ENCODE assay signal across 9 mouse cellular contexts in genomic region chr6:83599060-83599550, GRCm38 (mm10). TPM values are rescaled to one million over a fixed set of nuclear protein-coding genes. Genes with fewer than 3 reads are reported as not detected.
A peak's percentile ranks its signal among the peaks of the same experiment; 100 is the strongest.
DNase-seq lines count a peak whose midpoint lies in the region; ATAC-seq lines count a peak whose summit lies in the region.
"Had no signal": no experiment of that assay in that cellular context is flagged by ENCODE, and none has a peak within 500 bp of the region (broad histone marks: within the 10 kb centered on the region; RNA-seq: fewer than 3 reads in every experiment).

No protein-coding gene starts in this region.

- no peak for DNase-seq in kidney, postnatal 36 days
- DNase-seq in embryonic facial prominence, embryonic 14.5 days (ENCODE audit: low spot score), result no peak
- DNase-seq in neural tube, embryonic 10.5 days (ENCODE audit: extremely low spot score, low spot score), result peak; percentile 30
- no peak for DNase-seq in right cerebral cortex, postnatal 4 days
- DNase-seq in urinary bladder, postnatal 25 days (ENCODE audit: low spot score), result no peak
- no peak for DNase-seq in layer of hippocampus, adult 11-12 months (ENCODE audit: low spot score)

- peaks cover 7% of the 10 kb centered on the region for H3K27me3 ChIP-seq in kidney, embryonic 16.5 days (ENCODE audit: insufficient read depth, low read length)
- H3K27me3 ChIP-seq in embryonic facial prominence, embryonic 14.5 days (replicated peaks; ENCODE audit: control insufficient read depth, insufficient read depth, low read length), result no peaks in the 10 kb centered on the region
- H3K27me3 ChIP-seq in intestine, embryonic 15.5 days (replicated peaks), result no peaks in the 10 kb centered on the region

- H3K27ac ChIP-seq in kidney, embryonic 16.5 days (ENCODE audit: low read length), result no peak overlapping the region
- H3K27ac ChIP-seq in embryonic facial prominence, embryonic 14.5 days (replicated peaks; ENCODE audit: low read depth, low read length), result no peak overlapping the region
- no peak overlapping the region for H3K27ac ChIP-seq in intestine, embryonic 15.5 days

- peak overlapping the region; percentile 30 for H3K4me3 ChIP-seq in kidney, embryonic 16.5 days (ENCODE audit: low read length)
- peak overlapping the region; percentile 33 for H3K4me3 ChIP-seq in embryonic facial prominence, embryonic 14.5 days (ENCODE audit: low read depth, low read length)
- peak overlapping the region; percentile 23; the same call in 1 of the 2 replicates for H3K4me3 ChIP-seq in intestine, embryonic 15.5 days (replicated peaks)

- H3K36me3 ChIP-seq in kidney, embryonic 16.5 days (ENCODE audit: insufficient read depth, low read length), result no peaks in the 10 kb centered on the region
- H3K36me3 ChIP-seq in embryonic facial prominence, embryonic 14.5 days (ENCODE audit: control insufficient read depth, insufficient read depth, low read length), result no peaks in the 10 kb centered on the region
- H3K36me3 ChIP-seq in intestine, embryonic 15.5 days, result no peaks in the 10 kb centered on the region
- H3K36me3 ChIP-seq: G1E had no signal

- WGBS in kidney, embryonic 16.5 days, result 37% methylated on average over 24 of the region's 24 CpGs
- 42% methylated on average over 24 of the region's 24 CpGs for WGBS in embryonic facial prominence, embryonic 14.5 days
- 42% methylated on average over 24 of the region's 24 CpGs for WGBS in intestine, embryonic 15.5 days

- peak; percentile 19; the same call in 1 of the 2 replicates for ATAC-seq in kidney, embryonic 16.5 days (ENCODE audit: low FRiP score, low TSS enrichment)
- ATAC-seq in embryonic facial prominence, embryonic 14.5 days (ENCODE audit: low read depth), result no peak
- 0 out of 2 replicates have a peak, but pooled peaks have one; percentile 20 for ATAC-seq in intestine, embryonic 15.5 days

- H3K9me3 ChIP-seq in kidney, embryonic 16.5 days (ENCODE audit: low read length), result no peaks in the 10 kb centered on the region
- peaks cover 3% of the 10 kb centered on the region; the same call in 1 of the 2 replicates for H3K9me3 ChIP-seq in embryonic facial prominence, embryonic 14.5 days (ENCODE audit: control insufficient read depth, low read length)
- no peaks in the 10 kb centered on the region for H3K9me3 ChIP-seq in intestine, embryonic 15.5 days
- H3K9me3 ChIP-seq: G1E had no signal

- peak overlapping the region; percentile 59 for H3K4me2 ChIP-seq in kidney, embryonic 16.5 days (replicated peaks; ENCODE audit: low read depth, low read length)
- H3K4me2 ChIP-seq in embryonic facial prominence, embryonic 14.5 days (ENCODE audit: low read depth, low read length), result peak overlapping the region; percentile 53
- peak overlapping the region; percentile 64 for H3K4me2 ChIP-seq in intestine, embryonic 15.5 days (replicated peaks)

- no peak overlapping the region for H3K9ac ChIP-seq in kidney, embryonic 16.5 days (replicated peaks; ENCODE audit: low read length)
- 0 out of 2 replicates have a peak overlapping the region, but pooled peaks have one; percentile 45 for H3K9ac ChIP-seq in embryonic facial prominence, embryonic 14.5 days (ENCODE audit: low read depth, low read length)
- no peak overlapping the region for H3K9ac ChIP-seq in intestine, embryonic 15.5 days

- no peaks in the 10 kb centered on the region for H3K4me1 ChIP-seq in kidney, embryonic 16.5 days (ENCODE audit: insufficient read depth, low read length)
- no peaks in the 10 kb centered on the region for H3K4me1 ChIP-seq in embryonic facial prominence, embryonic 14.5 days (ENCODE audit: control insufficient read depth, insufficient read depth, low read length)
- no peaks in the 10 kb centered on the region for H3K4me1 ChIP-seq in intestine, embryonic 15.5 days (replicated peaks)

RNA-seq across cellular contexts. Expression of gene Stambp, which starts 26.6 kb away (rescaled TPM):
- polyA plus RNA-seq in kidney, embryonic 16.5 days (2015; fragmentation: Nextera tagmentation; extraction: Ambion mirVana), result 28.5 and 29.4 TPM in 2 replicates
- 26.2 and 28.1 TPM in 2 replicates for polyA plus RNA-seq in embryonic facial prominence, embryonic 14.5 days (2014; fragmentation: Nextera tagmentation; extraction: Ambion mirVana)
- 26.4 and 26.5 TPM in 2 replicates for polyA plus RNA-seq in intestine, embryonic 15.5 days (2015; fragmentation: Nextera tagmentation; extraction: Ambion mirVana)

RNA-seq across cellular contexts. Expression of gene Clec4f, which starts 56.9 kb away (rescaled TPM):
- 0.07 TPM in 1 of 2 replicates, not detected in the other for polyA plus RNA-seq in kidney, embryonic 16.5 days (2015; fragmentation: Nextera tagmentation; extraction: Ambion mirVana)
- polyA plus RNA-seq in embryonic facial prominence, embryonic 14.5 days (2014; fragmentation: Nextera tagmentation; extraction: Ambion mirVana), result not detected in 2 replicates
- polyA plus RNA-seq in intestine, embryonic 15.5 days (2015; fragmentation: Nextera tagmentation; extraction: Ambion mirVana), result 0.09 and 0.15 TPM in 2 replicates
- polyA plus RNA-seq: G1E had no signal
